Mouse (Mus musculus): Measurements from ENCODE around the gene Plekhg3. TPM values are rescaled to one million over a fixed set of nuclear protein-coding genes. Genes with fewer than 3 reads are reported as not detected.
A peak's percentile ranks its signal among the peaks of the same experiment; 100 is the strongest.

Gene Plekhg3
- 16.7 and 19.4 TPM in 2 replicates for total RNA-seq (2021)
- long read RNA-seq, experiment 1, partial matches to known transcripts, result 1 of 3 reads
- long read RNA-seq, experiment 1, other reads (novel, unspliced or antisense), result 2 of 3 reads
- long read RNA-seq, experiment 2, partial matches to known transcripts, result 1 of 2 reads
- long read RNA-seq, experiment 2, other reads (novel, unspliced or antisense), result 1 of 2 reads

- DNase-seq, result no peak
These were observed at the start of gene Plekhg3 for GRCm38 (mm10) chr12:76530580-76531139. Gene Plekhg3, plus strand, starts transcription at chr12:76530891.

GRCm38 (mm10) chr12:76482446-76482845, 48.2 kb upstream of the Plekhg3 start:
- DNase-seq, result no peak

DNA sequence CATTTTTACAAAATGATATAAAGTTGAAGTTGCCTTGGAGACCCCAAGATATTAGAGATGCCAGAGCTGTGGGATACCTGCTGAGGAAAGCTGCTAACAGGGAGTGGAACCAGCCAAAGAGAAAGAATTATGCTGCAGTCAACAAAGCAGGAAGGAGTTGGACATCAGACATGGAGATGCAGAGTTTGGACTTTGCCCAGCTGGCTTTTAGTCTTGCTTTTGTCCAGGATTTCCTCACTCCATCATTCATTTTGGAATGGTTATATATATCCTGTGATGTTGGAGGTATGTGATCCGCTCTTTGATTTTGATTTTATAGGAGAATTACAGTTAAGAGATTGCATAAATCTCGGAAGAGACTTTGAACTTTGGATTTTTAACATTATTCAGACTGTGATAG, 47.7 kb upstream of the Plekhg3 start:
- DNase-seq, result no peak

DNA sequence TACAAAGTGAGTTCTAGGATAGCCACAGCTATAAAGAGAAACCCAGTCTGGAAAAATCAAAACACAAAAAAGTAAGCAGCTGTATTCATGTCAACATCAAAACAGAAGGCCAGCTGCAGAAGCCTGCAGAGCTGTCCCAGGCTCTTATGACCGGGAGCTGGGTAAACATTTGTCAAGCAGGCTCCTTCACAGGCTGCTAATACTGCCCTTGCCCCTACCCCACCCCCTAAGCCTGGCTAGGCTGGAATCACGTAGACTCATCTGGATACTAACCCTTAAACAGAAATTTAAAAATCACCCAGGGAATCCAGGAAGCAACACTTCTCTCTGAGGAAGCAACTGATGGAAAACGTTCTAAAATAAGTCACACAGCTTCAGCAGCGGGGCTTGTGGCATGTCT, 45.8 kb upstream of the Plekhg3 start:
- no peak for DNase-seq

DNA sequence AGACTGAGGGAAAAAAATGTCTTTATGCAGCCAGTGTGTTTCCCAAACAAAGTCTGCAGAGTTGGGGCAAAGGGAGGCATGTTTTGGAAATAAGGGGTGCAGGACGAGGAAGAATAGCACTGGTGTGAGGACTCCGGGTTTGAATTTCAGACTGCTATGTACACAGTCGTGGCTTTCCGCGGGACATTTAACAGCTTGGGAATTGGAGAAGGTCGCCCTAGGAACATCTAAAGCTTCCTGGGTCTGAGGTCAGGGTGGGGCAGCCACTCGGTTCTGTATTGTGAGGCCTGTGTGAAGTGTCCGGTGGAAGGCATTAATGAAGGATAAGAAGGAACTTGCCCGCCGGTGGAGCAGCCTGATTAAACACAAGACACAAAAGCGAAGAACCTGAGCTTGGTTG, 45.3 kb upstream of the Plekhg3 start:
- DNase-seq, result no peak

- DNase-seq, result no peak
These were observed 43.7 kb upstream of the Plekhg3 start for GRCm38 (mm10) chr12:76486943-76487342.

DNA sequence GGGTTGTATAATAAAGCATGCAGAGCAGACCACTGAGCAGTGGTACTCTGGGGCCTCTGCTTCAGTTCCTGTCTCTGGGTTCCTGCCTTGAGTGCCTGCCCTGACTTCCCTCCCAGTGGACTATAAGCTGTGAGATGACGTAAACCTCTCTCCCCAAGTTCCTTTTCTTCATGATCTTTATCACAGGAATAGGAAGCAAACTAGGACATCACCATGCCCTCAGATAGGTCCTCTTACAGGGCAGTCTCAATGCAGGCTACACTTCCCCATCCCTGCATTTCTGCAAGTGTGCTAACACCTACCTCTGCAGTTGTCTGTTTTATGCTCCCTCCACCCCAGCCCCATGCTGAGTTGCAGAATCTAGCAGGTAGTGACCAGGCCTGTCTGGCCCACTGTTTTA, 39.9 kb upstream of the Plekhg3 start:
- DNase-seq, result no peak

DNA sequence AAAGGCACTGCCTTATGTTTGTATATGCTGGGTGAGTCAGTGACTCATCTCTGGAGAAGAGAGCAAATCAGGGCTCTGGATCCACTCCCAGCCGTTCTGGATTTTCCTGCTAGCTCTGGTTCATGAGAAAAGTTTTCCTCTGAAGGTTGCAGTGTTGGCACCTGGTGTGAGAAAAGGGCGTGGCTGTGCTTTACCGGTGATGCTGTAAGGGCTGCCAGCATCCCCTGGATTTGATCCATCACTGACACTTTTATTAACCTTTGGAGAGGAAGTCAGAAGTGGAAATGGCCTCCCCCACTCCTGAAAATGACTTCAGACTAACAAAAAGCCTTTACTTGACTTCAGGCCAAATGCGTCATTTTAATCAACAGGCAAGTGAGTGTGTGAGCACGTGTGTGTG, 37.2 kb upstream of the Plekhg3 start:
- DNase-seq, result peak; percentile 32

- DNase-seq, result no peak
These were observed 35.3 kb upstream of the Plekhg3 start for GRCm38 (mm10) chr12:76495381-76495780.

- peak; percentile 75 for DNase-seq
These were observed 34.4 kb upstream of the Plekhg3 start for GRCm38 (mm10) chr12:76496324-76496723.

- no peak for DNase-seq
These were observed 31.4 kb upstream of the Plekhg3 start for GRCm38 (mm10) chr12:76499276-76499675.

GRCm38 (mm10) chr12:76500055-76500454, 30.6 kb upstream of the Plekhg3 start:
- DNase-seq, result no peak

DNA sequence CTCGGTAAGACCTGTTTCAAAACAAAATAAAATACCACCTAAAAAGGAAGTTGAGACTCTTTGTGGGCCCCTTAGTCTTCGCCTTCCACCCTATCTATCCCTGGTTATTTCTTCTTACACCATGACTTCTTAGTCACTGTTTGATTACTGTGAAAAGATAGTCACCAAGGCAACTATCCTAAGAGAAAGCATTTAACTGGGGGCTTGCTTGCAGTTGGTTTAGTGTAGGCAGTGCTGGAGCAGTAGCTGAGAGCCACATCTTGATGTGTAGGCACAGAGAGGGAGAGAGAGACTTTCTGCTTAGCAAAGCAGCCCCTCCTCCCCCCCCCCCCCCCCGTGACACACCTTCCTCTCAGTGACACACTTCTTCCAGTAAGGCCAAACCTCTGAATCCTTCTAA, 29.8 kb upstream of the Plekhg3 start:
- DNase-seq, result no peak

DNA sequence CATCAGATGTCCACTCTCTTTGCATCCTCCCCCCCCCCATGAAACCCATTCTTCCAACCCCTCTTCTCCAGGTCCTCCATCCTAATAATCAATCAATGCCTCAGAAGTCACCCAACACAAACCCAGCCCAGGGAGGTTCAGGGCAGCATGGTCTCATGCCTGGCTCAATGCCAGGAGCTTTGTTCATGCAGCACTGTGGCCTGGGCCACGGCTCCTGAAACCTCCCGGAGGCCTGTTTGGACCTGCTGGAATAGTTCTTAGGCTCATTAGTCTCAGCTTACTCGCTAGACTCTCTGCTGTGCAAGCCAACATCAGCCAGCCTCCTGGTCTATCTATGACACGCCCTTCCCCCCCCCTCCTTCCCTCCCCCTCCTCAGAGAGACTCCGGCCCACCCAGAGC, 27.7 kb upstream of the Plekhg3 start:
- DNase-seq, result no peak

- DNase-seq, result no peak
These were observed 24.2 kb upstream of the Plekhg3 start for GRCm38 (mm10) chr12:76506522-76506921.

GRCm38 (mm10) chr12:76507791-76508190, 22.9 kb upstream of the Plekhg3 start:
- DNase-seq, result no peak

GRCm38 (mm10) chr12:76508909-76509440, 21.7 kb upstream of the Plekhg3 start:
- DNase-seq, result no peak

DNA sequence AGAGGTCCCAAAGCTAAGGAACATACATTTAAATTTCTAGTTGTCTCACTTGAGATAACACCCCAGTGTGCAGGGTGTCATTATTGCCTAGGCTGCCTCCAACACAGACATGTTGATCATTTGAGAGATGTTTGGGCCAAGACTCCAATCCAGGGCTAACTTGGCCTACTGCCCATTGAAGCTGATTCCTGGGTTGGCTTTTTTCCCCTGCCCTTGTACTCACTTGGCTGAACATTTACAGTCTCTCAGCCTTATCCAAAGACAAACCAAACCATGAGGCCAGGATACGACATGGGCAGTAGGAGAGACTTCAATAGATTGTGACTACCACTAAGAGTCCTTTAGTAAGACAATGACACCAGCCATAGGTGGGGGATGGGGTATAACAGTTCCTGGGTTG, 18.0 kb upstream of the Plekhg3 start:
- peak; percentile 68 for DNase-seq

GRCm38 (mm10) chr12:76514842-76515241, 15.8 kb upstream of the Plekhg3 start:
- DNase-seq, result peak; percentile 22

DNA sequence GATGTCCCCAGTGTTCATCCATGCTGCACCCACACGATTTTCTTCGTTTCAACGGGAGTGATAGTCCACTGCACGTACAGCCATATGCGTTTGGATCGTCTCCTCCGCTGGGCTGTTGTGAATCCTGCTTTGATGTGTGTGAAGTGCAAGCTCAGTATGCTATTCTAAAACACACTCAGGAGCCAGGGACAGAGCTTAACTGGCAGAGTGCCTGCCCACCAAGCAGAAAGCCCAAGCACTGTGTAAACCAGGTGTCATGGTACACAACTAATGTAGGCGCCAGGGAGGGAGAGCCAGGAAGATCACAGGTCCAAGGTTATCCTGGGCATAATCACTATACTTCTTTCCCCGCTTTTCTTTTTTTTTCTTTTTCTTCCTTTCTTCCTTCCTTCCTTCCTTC, 12.7 kb upstream of the Plekhg3 start:
- no peak for DNase-seq

GRCm38 (mm10) chr12:76518909-76519842, 11.5 kb upstream of the Plekhg3 start:
- peak; percentile 65 for DNase-seq

DNA sequence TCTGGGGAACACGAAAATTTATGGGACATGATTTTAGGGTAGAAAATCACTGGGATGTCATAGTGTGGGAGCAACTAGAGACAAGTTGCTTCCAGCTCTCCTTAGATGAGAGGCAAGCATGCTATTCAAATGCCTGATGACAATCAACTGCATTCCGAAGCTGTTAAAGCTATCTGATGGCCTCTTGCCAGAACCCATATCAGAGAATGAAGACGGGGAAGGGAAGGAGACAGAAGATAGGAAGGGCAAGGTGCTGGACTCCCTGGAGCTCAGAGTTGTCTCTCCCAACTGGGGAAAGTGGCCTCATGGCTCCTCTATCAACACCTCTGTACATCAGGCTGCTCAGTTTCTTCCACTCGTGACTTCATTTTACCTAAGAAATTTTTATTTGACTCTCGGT, 7.0 kb upstream of the Plekhg3 start:
- DNase-seq, result no peak

GRCm38 (mm10) chr12:76524915-76525314, 5.8 kb upstream of the Plekhg3 start:
- no peak for DNase-seq

Measured in adrenal gland, postnatal 14 days (tissue).